Mouse (Mus musculus): ENCODE measurements around the gene Chd9.

GRCm38 (mm10) chr8:90833628-90834320 is 5.6 kb downstream of the Chd9 start:
- no peak for TF ChIP-seq CTCF (IDR thresholded peaks at IDR 0.05; ENCODE audit: extremely low read depth, insufficient read length, insufficient replicate concordance, low read depth, low read length)
- no peak for TF ChIP-seq POLR2A (IDR thresholded peaks at IDR 0.05; ENCODE audit: low read depth, low read length)

Measured in small intestine, adult 2 months (tissue).